Mouse (Mus musculus): ENCODE measurements at regions not wholly inside any gene's neighbourhood (a gene's known extent, or its start where the extent isn't known, plus 50 kb on each side); places are given as distances from the start of the nearest gene placed in this dataset.

DNA sequence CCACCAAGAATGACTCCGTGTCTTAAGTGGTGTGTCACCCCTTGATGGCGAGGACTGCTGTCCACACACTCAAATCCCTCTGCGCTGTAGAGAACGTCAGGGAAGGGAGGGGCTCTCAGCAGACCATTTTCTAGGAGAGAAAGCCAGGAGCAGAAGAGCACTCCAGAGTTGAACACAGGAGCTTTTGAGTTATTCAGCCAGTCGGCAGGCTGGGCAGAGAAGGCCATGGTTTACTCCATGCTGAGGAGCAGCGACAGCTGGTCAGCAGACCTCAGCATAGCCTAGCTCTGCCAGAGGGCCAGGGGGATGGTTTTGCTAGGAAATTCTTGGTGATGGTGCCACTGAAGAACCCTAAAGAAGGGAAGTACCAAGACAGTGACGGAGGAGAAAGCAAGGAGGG, 132.0 kb upstream of the Slc35f3 start:
- no peak overlapping the region for H3K4me3 ChIP-seq
- H3K79me2 ChIP-seq (ENCODE audit: control insufficient read depth, insufficient read depth), result no peaks in the 10 kb centered on the region
- TF ChIP-seq SRF (IDR thresholded peaks at IDR 0.05; ENCODE audit: control insufficient read depth, insufficient read length, low read depth) (no peak), POLR2AphosphoS2 (IDR thresholded peaks at IDR 0.05; ENCODE audit: insufficient read length, low read depth) (no peak), CEBPB (IDR thresholded peaks at IDR 0.05; ENCODE audit: insufficient read depth, poor library complexity, severe bottlenecking) (no peak), MYOG (IDR thresholded peaks at IDR 0.05; ENCODE audit: control insufficient read depth in 1 of 3, insufficient read depth in 1 of 3, insufficient read length in 2 of 3, low read depth in 2 of 3) (no peak), E2F4 (IDR thresholded peaks at IDR 0.05; ENCODE audit: insufficient read depth) (no peak), TCF3 (IDR thresholded peaks at IDR 0.05; ENCODE audit: insufficient read length, low read depth) (no peak), MAX (IDR thresholded peaks at IDR 0.05; ENCODE audit: low read depth) (no peak), TCF12 (IDR thresholded peaks at IDR 0.05; ENCODE audit: insufficient read depth, poor library complexity, severe bottlenecking) (no peak), POLR2A (IDR thresholded peaks at IDR 0.05; ENCODE audit: insufficient read length, low read depth) (no peak), REST (IDR thresholded peaks at IDR 0.05; ENCODE audit: insufficient read depth, insufficient read length) (no peak), USF1 (IDR thresholded peaks at IDR 0.05; ENCODE audit: low read depth) (no peak), MYOD1 (IDR thresholded peaks at IDR 0.05; ENCODE audit: control insufficient read depth in 1 of 3, insufficient read length in 2 of 3, low read depth in 2 of 3) (no peak)
- H3K4me2 ChIP-seq (ENCODE audit: low read depth), result no peak overlapping the region
- H3K27me3 ChIP-seq (ENCODE audit: control insufficient read depth, insufficient read depth, insufficient read length), result no peaks in the 10 kb centered on the region
- H3ac ChIP-seq (ENCODE audit: control insufficient read depth, insufficient read length), result no peak overlapping the region
- H3K36me3 ChIP-seq (ENCODE audit: control insufficient read depth, insufficient read depth), result no peaks in the 10 kb centered on the region

GRCm38 (mm10) chr8:126174451-126174850, 123.9 kb upstream of the Slc35f3 start:
- TF ChIP-seq E2F4 (IDR thresholded peaks at IDR 0.05; ENCODE audit: insufficient read depth), result no peak
- no peak for TF ChIP-seq CEBPB (IDR thresholded peaks at IDR 0.05; ENCODE audit: insufficient read depth, poor library complexity, severe bottlenecking)
- TF ChIP-seq MYOD1 (IDR thresholded peaks at IDR 0.05; ENCODE audit: control insufficient read depth in 1 of 3, insufficient read length in 2 of 3, low read depth in 2 of 3), result no peak
- TF ChIP-seq REST (IDR thresholded peaks at IDR 0.05; ENCODE audit: insufficient read depth, insufficient read length), result no peak
- no peak for TF ChIP-seq SRF (IDR thresholded peaks at IDR 0.05; ENCODE audit: control insufficient read depth, insufficient read length, low read depth)
- no peak for TF ChIP-seq POLR2A (IDR thresholded peaks at IDR 0.05; ENCODE audit: insufficient read length, low read depth)
- TF ChIP-seq TCF12 (IDR thresholded peaks at IDR 0.05; ENCODE audit: insufficient read depth, poor library complexity, severe bottlenecking), result no peak
- TF ChIP-seq TCF3 (IDR thresholded peaks at IDR 0.05; ENCODE audit: insufficient read length, low read depth), result no peak
- TF ChIP-seq USF1 (IDR thresholded peaks at IDR 0.05; ENCODE audit: low read depth), result no peak
- no peak for TF ChIP-seq MYOG (IDR thresholded peaks at IDR 0.05; ENCODE audit: control insufficient read depth in 1 of 3, insufficient read depth in 1 of 3, insufficient read length in 2 of 3, low read depth in 2 of 3)
- TF ChIP-seq MAX (IDR thresholded peaks at IDR 0.05; ENCODE audit: low read depth), result no peak
- H3K27me3 ChIP-seq (ENCODE audit: control insufficient read depth, insufficient read depth, insufficient read length), result no peaks in the 10 kb centered on the region
- H3K4me3 ChIP-seq, result no peak overlapping the region
- H3K36me3 ChIP-seq (ENCODE audit: control insufficient read depth, insufficient read depth), result no peaks in the 10 kb centered on the region
- no peaks in the 10 kb centered on the region for H3K79me2 ChIP-seq (ENCODE audit: control insufficient read depth, insufficient read depth)
- H3K4me2 ChIP-seq (ENCODE audit: low read depth), result no peak overlapping the region
- H3ac ChIP-seq (ENCODE audit: control insufficient read depth, insufficient read length), result no peak overlapping the region

DNA sequence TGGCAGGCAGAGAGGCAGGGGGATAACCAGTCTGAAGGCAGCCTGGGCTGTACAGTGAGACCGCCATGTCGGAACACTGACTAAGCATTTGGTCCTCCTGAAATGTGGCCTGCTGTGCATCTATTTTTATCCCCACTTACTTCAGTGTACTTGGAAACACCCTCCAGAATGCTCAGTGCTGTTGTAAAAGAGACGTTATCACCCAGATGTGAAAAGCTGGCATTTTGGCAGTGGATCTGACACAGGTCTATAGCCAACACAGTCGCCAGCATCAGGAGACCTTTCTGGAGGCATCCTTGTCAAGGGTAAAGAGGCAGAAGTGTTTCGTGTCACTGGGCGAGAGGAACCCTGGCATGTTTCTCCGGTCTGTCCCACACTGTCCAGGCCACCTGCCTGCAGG, 122.1 kb upstream of the Slc35f3 start:
- H3K36me3 ChIP-seq (ENCODE audit: control insufficient read depth, insufficient read depth), result no peaks in the 10 kb centered on the region
- TF ChIP-seq MAX (IDR thresholded peaks at IDR 0.05; ENCODE audit: low read depth) (no peak), MYOG (IDR thresholded peaks at IDR 0.05; ENCODE audit: control insufficient read depth in 1 of 3, insufficient read depth in 1 of 3, insufficient read length in 2 of 3, low read depth in 2 of 3) (no peak), TCF3 (IDR thresholded peaks at IDR 0.05; ENCODE audit: insufficient read length, low read depth) (no peak), MYOD1 (IDR thresholded peaks at IDR 0.05; ENCODE audit: control insufficient read depth in 1 of 3, insufficient read length in 2 of 3, low read depth in 2 of 3) (no peak), POLR2A (IDR thresholded peaks at IDR 0.05; ENCODE audit: insufficient read length, low read depth) (no peak), SRF (IDR thresholded peaks at IDR 0.05; ENCODE audit: control insufficient read depth, insufficient read length, low read depth) (no peak), USF1 (IDR thresholded peaks at IDR 0.05; ENCODE audit: low read depth) (no peak)
- no peak overlapping the region for H3K4me3 ChIP-seq
- no peaks in the 10 kb centered on the region for H3K27me3 ChIP-seq (ENCODE audit: control insufficient read depth, insufficient read depth, insufficient read length)
- H3K79me2 ChIP-seq (ENCODE audit: control insufficient read depth, insufficient read depth), result no peaks in the 10 kb centered on the region
- H3ac ChIP-seq (ENCODE audit: control insufficient read depth, insufficient read length), result no peak overlapping the region
- H3K4me2 ChIP-seq (ENCODE audit: low read depth), result no peak overlapping the region

DNA sequence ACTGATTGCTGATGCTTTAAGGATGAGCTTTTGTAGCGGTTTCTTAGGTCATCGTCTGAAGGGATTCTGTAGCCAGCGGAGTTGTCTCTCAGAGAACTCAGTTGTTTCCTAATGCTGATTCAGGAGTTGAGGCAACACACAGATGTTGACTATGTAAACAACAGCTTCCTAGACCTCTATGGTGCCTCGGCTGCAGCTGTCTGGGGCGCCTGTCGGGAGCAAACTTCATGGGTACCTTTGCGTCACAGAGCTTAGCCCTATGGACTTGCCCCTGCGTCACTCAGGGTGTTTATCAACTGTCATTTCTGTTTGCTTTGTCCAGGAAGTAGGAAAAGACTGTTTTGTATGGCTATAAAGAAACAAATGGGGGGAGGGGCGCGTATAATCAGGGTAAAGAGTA, 120.5 kb upstream of the Slc35f3 start:
- TF ChIP-seq MAX (IDR thresholded peaks at IDR 0.05; ENCODE audit: low read depth), result no peak
- no peak for TF ChIP-seq TCF3 (IDR thresholded peaks at IDR 0.05; ENCODE audit: insufficient read length, low read depth)
- no peak for TF ChIP-seq CEBPB (IDR thresholded peaks at IDR 0.05; ENCODE audit: insufficient read depth, poor library complexity, severe bottlenecking)
- no peak for TF ChIP-seq TCF12 (IDR thresholded peaks at IDR 0.05; ENCODE audit: insufficient read depth, poor library complexity, severe bottlenecking)
- no peak for TF ChIP-seq REST (IDR thresholded peaks at IDR 0.05; ENCODE audit: insufficient read depth, insufficient read length)
- TF ChIP-seq USF1 (IDR thresholded peaks at IDR 0.05; ENCODE audit: low read depth), result no peak
- TF ChIP-seq MYOG (IDR thresholded peaks at IDR 0.05; ENCODE audit: control insufficient read depth in 1 of 3, insufficient read depth in 1 of 3, insufficient read length in 2 of 3, low read depth in 2 of 3), result no peak
- TF ChIP-seq POLR2A (IDR thresholded peaks at IDR 0.05; ENCODE audit: insufficient read length, low read depth), result no peak
- no peak for TF ChIP-seq SRF (IDR thresholded peaks at IDR 0.05; ENCODE audit: control insufficient read depth, insufficient read length, low read depth)
- no peak for TF ChIP-seq POLR2AphosphoS2 (IDR thresholded peaks at IDR 0.05; ENCODE audit: insufficient read length, low read depth)
- TF ChIP-seq MYOD1 (IDR thresholded peaks at IDR 0.05; ENCODE audit: control insufficient read depth in 1 of 3, insufficient read length in 2 of 3, low read depth in 2 of 3), result no peak
- Histone ChIP-seq H3K4me2 (ENCODE audit: low read depth) (no peak overlapping the region), H3K36me3 (ENCODE audit: control insufficient read depth, insufficient read depth) (no peaks in the 10 kb centered on the region), H3ac (ENCODE audit: control insufficient read depth, insufficient read length) (no peak overlapping the region), H3K27me3 (ENCODE audit: control insufficient read depth, insufficient read depth, insufficient read length) (no peaks in the 10 kb centered on the region), H3K79me2 (ENCODE audit: control insufficient read depth, insufficient read depth) (no peaks in the 10 kb centered on the region), H3K4me3 (no peak overlapping the region)

Data from myocyte (in vitro differentiated cells).